Mouse (Mus musculus): ENCODE measurements around the gene Psen2. TPM values are rescaled to one million over a fixed set of nuclear protein-coding genes. Genes with fewer than 3 reads are reported as not detected.

The Psen2 gene
- total and polyA plus RNA-seq, 2 experiments from 2014 or later: 17.9 to 18.9 TPM

DNA sequence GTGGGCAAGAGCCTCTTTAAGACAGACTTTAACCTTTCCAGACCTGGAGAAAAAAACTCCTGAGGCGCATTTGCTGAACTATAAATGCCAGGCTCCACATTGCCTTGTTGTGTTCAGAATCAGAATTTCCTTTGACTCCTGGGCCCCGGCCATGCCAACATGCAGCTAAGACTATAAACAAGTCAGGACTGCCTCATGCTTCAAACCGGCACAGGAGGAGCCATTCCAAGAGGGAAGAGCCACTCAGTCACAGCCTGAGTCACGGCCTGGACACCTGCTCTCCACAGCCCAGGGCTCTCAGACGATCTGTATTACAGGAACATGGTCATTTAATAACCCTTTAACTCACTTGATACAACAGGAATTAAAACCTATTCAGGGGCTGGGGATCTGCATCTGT lies 62.5 kb downstream of the Psen2 start:
- DNase-seq: no peak
- ATAC-seq: no peak
- no peak overlapping the region for H3K4me2 ChIP-seq (ENCODE audit: low read depth)
- H3K4me1 ChIP-seq (ENCODE audit: insufficient read depth): no peaks in the 10 kb centered on the region; the same call in 1 of the 2 replicates
- TF ChIP-seq CTCF (IDR thresholded peaks at IDR 0.05; ENCODE audit: low read depth): no peak
- no peak overlapping the region for H3K4me3 ChIP-seq (ENCODE audit: low read depth, low read length)
- no peaks in the 10 kb centered on the region for H3K9me3 ChIP-seq (ENCODE audit: low read length)
- WGBS: 77% methylated on average over 5 of the region's 5 CpGs
- no peak overlapping the region for H3K27ac ChIP-seq (ENCODE audit: low read depth, low read length)
- H3K36me3 ChIP-seq (ENCODE audit: insufficient read depth): no peaks in the 10 kb centered on the region
- no peak overlapping the region for H3K9ac ChIP-seq
- no peaks in the 10 kb centered on the region for H3K27me3 ChIP-seq (ENCODE audit: insufficient read depth, low read length)

DNA sequence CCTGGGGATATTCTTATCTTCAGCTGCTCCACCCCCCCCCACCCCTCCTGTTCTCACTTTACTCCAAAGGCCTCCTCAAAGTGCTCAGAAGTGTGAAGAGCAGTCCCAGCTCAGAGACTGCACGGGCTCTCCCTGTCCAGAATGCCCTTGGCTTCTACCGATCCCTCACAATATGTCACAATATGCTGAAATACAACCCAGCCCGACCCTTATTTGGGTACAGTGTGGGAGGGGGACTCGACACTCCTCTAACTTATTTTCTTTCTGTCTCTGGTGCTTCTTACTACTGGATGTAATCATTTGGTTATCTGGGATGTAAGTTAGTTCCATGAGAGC lies 63.6 kb downstream of the Psen2 start:
- H3K9me3 ChIP-seq (ENCODE audit: low read length): no peaks in the 10 kb centered on the region
- DNase-seq (no peak), ATAC-seq (no peak)
- TF ChIP-seq CTCF (IDR thresholded peaks at IDR 0.05; ENCODE audit: low read depth): no peak
- no peak overlapping the region for H3K4me3 ChIP-seq (ENCODE audit: low read depth, low read length)
- no peak overlapping the region for H3K27ac ChIP-seq (ENCODE audit: low read depth, low read length)
- H3K4me1 ChIP-seq (ENCODE audit: insufficient read depth): peaks cover 6% of the 10 kb centered on the region; the same call in 1 of the 2 replicates
- no peak overlapping the region for H3K9ac ChIP-seq
- no peaks in the 10 kb centered on the region for H3K36me3 ChIP-seq (ENCODE audit: insufficient read depth)
- no peak overlapping the region for H3K4me2 ChIP-seq (ENCODE audit: low read depth)
- no peaks in the 10 kb centered on the region; the same call in 1 of the 2 replicates for H3K27me3 ChIP-seq (ENCODE audit: insufficient read depth, low read length)
- WGBS: 69% methylated on average over 4 of the region's 4 CpGs

DNA sequence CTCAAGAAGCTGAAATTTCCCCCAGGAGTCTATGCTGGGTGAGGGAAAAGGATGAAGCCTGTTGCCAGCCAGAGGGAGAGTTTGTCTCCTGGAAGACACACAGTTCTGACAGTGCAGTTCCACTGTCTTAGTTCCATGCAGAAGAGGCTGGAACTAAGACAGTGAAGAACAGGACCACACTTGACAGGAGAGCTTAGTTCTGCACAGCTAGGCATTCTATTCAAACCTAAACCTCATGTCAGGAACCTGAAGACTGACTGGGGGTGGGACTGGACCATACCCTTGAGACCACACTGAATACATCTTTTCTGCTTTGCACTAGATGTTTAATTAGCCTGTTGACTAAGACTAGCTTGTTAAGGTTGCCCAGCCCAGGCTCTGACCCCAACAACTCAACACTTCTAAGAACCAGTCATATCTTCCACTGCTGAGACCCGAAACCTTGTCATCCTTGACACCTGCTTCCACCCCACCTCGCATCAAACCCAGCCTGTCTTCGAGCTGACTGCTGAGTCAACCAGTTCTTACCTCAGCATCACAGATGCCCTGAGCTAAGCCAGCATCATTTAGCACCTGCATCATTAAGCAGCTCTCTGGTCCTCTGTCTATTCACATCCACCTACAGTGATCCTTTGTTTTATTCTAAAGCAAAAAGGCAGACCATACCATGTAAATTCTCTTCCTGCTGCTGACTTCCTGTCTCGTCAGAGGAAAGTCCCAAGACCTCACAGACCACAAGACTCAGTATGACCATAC lies 64.1 kb downstream of the Psen2 start, which contains the start of gene Coq8a:
Coq8a (minus strand) TSS at position 644 of the 756 bp plus-strand sequence.
- no peak within 1 kb of the TSS for H3K4me2 ChIP-seq (ENCODE audit: low read depth)
- ATAC-seq: no peak
- no peak within 1 kb of the TSS for H3K4me3 ChIP-seq (ENCODE audit: low read depth, low read length)
- H3K4me1 ChIP-seq (ENCODE audit: insufficient read depth): peaks cover 6% of the 10 kb centered on the region; the same call in 1 of the 2 replicates
- no peaks in the 10 kb centered on the region for H3K9me3 ChIP-seq (ENCODE audit: low read length)
- no peaks in the 10 kb centered on the region; the same call in 1 of the 2 replicates for H3K27me3 ChIP-seq (ENCODE audit: insufficient read depth, low read length)
- WGBS: 69% methylated on average over 4 of the region's 4 CpGs
- no peaks in the 10 kb centered on the region for H3K36me3 ChIP-seq (ENCODE audit: insufficient read depth)
- TF ChIP-seq CTCF (IDR thresholded peaks at IDR 0.05; ENCODE audit: low read depth): no peak
- no peak for DNase-seq
- no peak within 1 kb of the TSS for H3K27ac ChIP-seq (ENCODE audit: low read depth, low read length)
- H3K9ac ChIP-seq: no peak within 1 kb of the TSS

DNA sequence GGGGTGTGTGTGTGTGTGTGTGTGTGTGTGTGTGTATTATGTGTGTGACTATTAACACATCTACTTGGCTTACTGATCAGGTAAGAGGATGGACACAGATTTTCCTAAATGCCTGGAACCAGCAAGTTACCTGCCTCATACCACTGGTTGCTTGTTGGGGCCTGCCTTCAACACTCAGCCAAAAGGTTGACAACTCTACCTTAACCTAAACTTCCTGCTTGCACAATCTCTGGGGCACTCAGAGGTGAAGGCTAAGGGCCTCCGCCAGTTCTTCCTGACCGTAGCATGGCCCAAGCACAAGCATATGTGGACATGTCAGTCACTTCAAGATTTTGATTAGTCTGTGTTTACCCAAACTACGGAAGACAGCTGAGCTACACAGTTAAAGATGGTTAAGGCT lies 65.3 kb downstream of the Psen2 start:
- Histone ChIP-seq H3K4me2 (ENCODE audit: low read depth) (no peak overlapping the region), H3K9me3 (ENCODE audit: low read length) (no peaks in the 10 kb centered on the region), H3K4me1 (ENCODE audit: insufficient read depth) (peaks cover 6% of the 10 kb centered on the region; the same call in 1 of the 2 replicates), H3K27me3 (ENCODE audit: insufficient read depth, low read length) (no peaks in the 10 kb centered on the region; the same call in 1 of the 2 replicates), H3K4me3 (ENCODE audit: low read depth, low read length) (no peak overlapping the region), H3K9ac (no peak overlapping the region), H3K27ac (ENCODE audit: low read depth, low read length) (no peak overlapping the region), H3K36me3 (ENCODE audit: insufficient read depth) (no peaks in the 10 kb centered on the region)
- ATAC-seq (no peak), DNase-seq (no peak)
- 90% methylated on average over 3 of the region's 3 CpGs for WGBS
- TF ChIP-seq CTCF (IDR thresholded peaks at IDR 0.05; ENCODE audit: low read depth): no peak

DNA sequence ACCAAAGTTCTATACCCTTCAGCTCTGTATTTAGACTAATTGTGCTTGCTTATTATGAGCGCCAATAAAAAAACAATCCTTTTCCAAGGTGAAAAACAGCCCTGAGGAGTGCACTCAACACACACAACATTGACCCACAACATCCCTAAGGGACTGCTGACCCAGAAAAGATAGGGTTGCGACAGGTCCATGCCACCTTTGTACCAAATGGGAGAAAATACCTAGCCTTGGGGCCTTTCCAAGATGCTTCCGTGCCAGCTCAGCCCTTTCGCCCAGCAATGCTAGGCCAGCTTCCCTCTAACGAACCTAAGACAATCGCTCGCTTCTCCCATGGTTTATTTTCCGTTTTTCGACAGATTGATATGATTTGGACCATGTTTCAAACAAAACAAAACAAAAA lies 66.7 kb downstream of the Psen2 start:
- no peak for ATAC-seq

DNA sequence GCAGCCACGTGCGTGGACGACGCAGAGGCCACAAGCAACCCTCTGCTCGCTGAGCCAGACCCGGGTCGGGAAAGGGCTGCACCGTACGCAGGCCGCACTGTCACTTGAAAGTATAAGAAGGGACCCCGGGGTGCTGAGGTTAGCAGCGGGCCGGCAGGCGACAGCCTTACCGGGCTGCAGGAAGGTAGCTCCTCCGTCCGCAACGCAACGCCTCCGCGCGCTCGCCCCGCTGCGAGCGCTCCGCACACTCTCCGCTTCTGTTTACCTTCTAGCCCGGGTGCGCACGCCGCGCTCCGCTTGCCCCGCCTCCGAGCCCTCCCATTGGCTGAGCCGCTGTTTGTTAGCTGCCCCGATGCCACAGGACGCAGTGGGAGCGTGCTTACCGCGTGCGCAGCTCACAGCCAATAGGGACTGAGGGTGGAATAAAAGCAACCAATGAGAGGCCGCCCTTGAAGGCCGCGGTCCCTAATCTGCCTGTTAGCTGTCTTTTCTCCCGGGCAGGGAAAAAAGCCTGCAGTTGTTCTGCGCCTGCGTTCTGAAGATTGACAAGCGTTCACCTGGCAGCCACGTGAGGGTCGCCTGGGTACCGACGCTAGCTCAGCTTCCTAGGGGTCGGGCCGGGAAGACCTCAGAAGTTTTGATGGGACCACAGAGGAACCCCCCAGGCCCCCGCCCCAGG lies 67.4 kb downstream of the Psen2 start:
- Histone ChIP-seq H3K36me3 (ENCODE audit: insufficient read depth) (no peaks in the 10 kb centered on the region), H3K27me3 (ENCODE audit: insufficient read depth, low read length) (no peaks in the 10 kb centered on the region; the same call in 1 of the 2 replicates), H3K9ac (peak overlapping the region; percentile 49), H3K27ac (ENCODE audit: low read depth, low read length) (peak overlapping the region; percentile 66; the same call in 1 of the 2 replicates), H3K4me3 (ENCODE audit: low read depth, low read length) (peak overlapping the region; percentile 59), H3K9me3 (ENCODE audit: low read length) (no peaks in the 10 kb centered on the region), H3K4me2 (ENCODE audit: low read depth) (peak overlapping the region; percentile 99), H3K4me1 (ENCODE audit: insufficient read depth) (peaks cover 6% of the 10 kb centered on the region; the same call in 1 of the 2 replicates)
- ATAC-seq: peak; percentile 100
- peak; percentile 97 for DNase-seq
- TF ChIP-seq CTCF (IDR thresholded peaks at IDR 0.05; ENCODE audit: low read depth): no peak
- 3% methylated on average over 57 of the region's 57 CpGs for WGBS

More for the DNA sequence above, 66.7 kb downstream of the Psen2 start:
- H3K9ac ChIP-seq: peak overlapping the region; percentile 49; the same call in 1 of the 2 replicates
- no peaks in the 10 kb centered on the region for H3K9me3 ChIP-seq (ENCODE audit: low read length)
- peak overlapping the region; percentile 99 for H3K4me2 ChIP-seq (ENCODE audit: low read depth)
- H3K27me3 ChIP-seq (ENCODE audit: insufficient read depth, low read length): no peaks in the 10 kb centered on the region; the same call in 1 of the 2 replicates
- peak overlapping the region; percentile 66; the same call in 1 of the 2 replicates for H3K27ac ChIP-seq (ENCODE audit: low read depth, low read length)
- DNase-seq: no peak
- WGBS: 83% methylated on average over 9 of the region's 9 CpGs
- H3K36me3 ChIP-seq (ENCODE audit: insufficient read depth): no peaks in the 10 kb centered on the region
- TF ChIP-seq CTCF (IDR thresholded peaks at IDR 0.05; ENCODE audit: low read depth): no peak
- H3K4me1 ChIP-seq (ENCODE audit: insufficient read depth): peaks cover 6% of the 10 kb centered on the region; the same call in 1 of the 2 replicates
- peak overlapping the region; percentile 59 for H3K4me3 ChIP-seq (ENCODE audit: low read depth, low read length)

Measured in forebrain, postnatal 0 days (tissue).